Mouse (Mus musculus): ENCODE data around the gene Saa2. TPM values are rescaled to one million over a fixed set of nuclear protein-coding genes. Genes with fewer than 3 reads are reported as not detected.
"Not testable (repeated sequence)": the region's sequence is repeated elsewhere in the genome, so short reads cannot be mapped to it uniquely, and the experiment has no call there.

Gene Saa2
- polyA plus RNA-seq, 1 experiment from 2014 or later, result 0.61 TPM

- ATAC-seq (ENCODE audit: insufficient number of reproducible peaks, insufficient read depth, low FRiP score, low TSS enrichment, low read depth), result no peak
- Histone ChIP-seq H3K27me3 (peaks cover 8% of the 10 kb centered on the region), H3K4me1 (replicated peaks) (no peaks in the 10 kb centered on the region), H3K9ac (replicated peaks) (no peak overlapping the region), H3K27ac (no peak overlapping the region), H3K4me3 (replicated peaks) (no peak overlapping the region), H3K9me3 (no peaks in the 10 kb centered on the region), H3K4me2 (no peak overlapping the region), H3K36me3 (no peaks in the 10 kb centered on the region)
- 79% methylated on average over 5 of the region's 5 CpGs for WGBS
Observed at GRCm38 (mm10) chr7:46724396-46724795, 27.2 kb upstream of the Saa2 start.

GRCm38 (mm10) chr7:46727584-46727983, 24.0 kb upstream of the Saa2 start:
- H3K27ac ChIP-seq, result no peak overlapping the region
- no peak overlapping the region for H3K4me3 ChIP-seq (replicated peaks)
- ATAC-seq (ENCODE audit: insufficient number of reproducible peaks, insufficient read depth, low FRiP score, low TSS enrichment, low read depth), result no peak

GRCm38 (mm10) chr7:46732458-46732857, 19.1 kb upstream of the Saa2 start, which contains the start of gene Saa4:
Gene Saa4 (minus strand): TSS chr7:46732603.
- ATAC-seq (ENCODE audit: insufficient number of reproducible peaks, insufficient read depth, low FRiP score, low TSS enrichment, low read depth), result no peak
- WGBS, result 71% methylated on average over 4 of the region's 4 CpGs
- Histone ChIP-seq H3K9me3 (no peaks in the 10 kb centered on the region), H3K4me1 (replicated peaks) (no peaks in the 10 kb centered on the region), H3K9ac (replicated peaks) (no peak within 1 kb of the TSS), H3K4me3 (replicated peaks) (no peak within 1 kb of the TSS), H3K4me2 (no peak within 1 kb of the TSS), H3K27ac (no peak within 1 kb of the TSS), H3K36me3 (no peaks in the 10 kb centered on the region), H3K27me3 (no peaks in the 10 kb centered on the region)

More at GRCm38 (mm10) chr7:46727584-46727983, 24.0 kb upstream of the Saa2 start:
- no peaks in the 10 kb centered on the region for H3K4me1 ChIP-seq (replicated peaks)
- no peaks in the 10 kb centered on the region for H3K36me3 ChIP-seq
- no peak overlapping the region for H3K9ac ChIP-seq (replicated peaks)
- no peaks in the 10 kb centered on the region; the same call in 1 of the 2 replicates for H3K27me3 ChIP-seq
- WGBS, result 84% methylated on average over 1 of the region's 1 CpGs
- H3K9me3 ChIP-seq, result no peaks in the 10 kb centered on the region
- no peak overlapping the region for H3K4me2 ChIP-seq

GRCm38 (mm10) chr7:46734983-46735382, 16.6 kb upstream of the Saa2 start:
- Histone ChIP-seq H3K4me3 (replicated peaks) (no peak overlapping the region), H3K4me1 (replicated peaks) (no peaks in the 10 kb centered on the region), H3K36me3 (no peaks in the 10 kb centered on the region), H3K9me3 (no peaks in the 10 kb centered on the region), H3K4me2 (no peak overlapping the region), H3K27me3 (no peaks in the 10 kb centered on the region), H3K27ac (no peak overlapping the region), H3K9ac (replicated peaks) (no peak overlapping the region)
- 77% methylated on average over 2 of the region's 2 CpGs for WGBS
- ATAC-seq (ENCODE audit: insufficient number of reproducible peaks, insufficient read depth, low FRiP score, low TSS enrichment, low read depth), result no peak

GRCm38 (mm10) chr7:46738561-46739460, 12.8 kb upstream of the Saa2 start:
- Histone ChIP-seq H3K9ac (replicated peaks) (no peak overlapping the region), H3K27ac (no peak overlapping the region), H3K4me2 (no peak overlapping the region), H3K4me1 (replicated peaks) (no peaks in the 10 kb centered on the region), H3K4me3 (replicated peaks) (no peak overlapping the region), H3K36me3 (no peaks in the 10 kb centered on the region), H3K9me3 (no peaks in the 10 kb centered on the region), H3K27me3 (no peaks in the 10 kb centered on the region)
- 75% methylated on average over 12 of the region's 12 CpGs for WGBS
- ATAC-seq (ENCODE audit: insufficient number of reproducible peaks, insufficient read depth, low FRiP score, low TSS enrichment, low read depth), result no peak

GRCm38 (mm10) chr7:46740041-46740440, 11.5 kb upstream of the Saa2 start:
- not testable (repeated sequence) for H3K9ac ChIP-seq (replicated peaks); H3K36me3 ChIP-seq; H3K27me3 ChIP-seq; H3K4me1 ChIP-seq (replicated peaks); H3K4me3 ChIP-seq (replicated peaks); H3K27ac ChIP-seq; H3K9me3 ChIP-seq; ATAC-seq (ENCODE audit: insufficient number of reproducible peaks, insufficient read depth, low FRiP score, low TSS enrichment, low read depth); H3K4me2 ChIP-seq
- WGBS, result 82% methylated on average over 5 of the region's 5 CpGs

- H3K4me1 ChIP-seq (replicated peaks); H3K9ac ChIP-seq (replicated peaks); H3K9me3 ChIP-seq; H3K27ac ChIP-seq; ATAC-seq (ENCODE audit: insufficient number of reproducible peaks, insufficient read depth, low FRiP score, low TSS enrichment, low read depth); H3K27me3 ChIP-seq; H3K4me2 ChIP-seq; H3K36me3 ChIP-seq; H3K4me3 ChIP-seq (replicated peaks): not testable (repeated sequence)
- 76% methylated on average over 3 of the region's 3 CpGs for WGBS
Observed at GRCm38 (mm10) chr7:46742880-46743279, 8.7 kb upstream of the Saa2 start, which contains the start of gene Saa1. Gene Saa1 (minus strand): TSS chr7:46742980.

GRCm38 (mm10) chr7:46745816-46746215, 5.8 kb upstream of the Saa2 start:
- Histone ChIP-seq H3K4me1 (replicated peaks) (no peaks in the 10 kb centered on the region), H3K9ac (replicated peaks) (no peak overlapping the region), H3K4me2 (no peak overlapping the region), H3K27me3 (no peaks in the 10 kb centered on the region), H3K27ac (no peak overlapping the region), H3K36me3 (no peaks in the 10 kb centered on the region), H3K9me3 (no peaks in the 10 kb centered on the region), H3K4me3 (replicated peaks) (no peak overlapping the region)
- WGBS, result 61% methylated on average over 3 of the region's 3 CpGs
- no peak for ATAC-seq (ENCODE audit: insufficient number of reproducible peaks, insufficient read depth, low FRiP score, low TSS enrichment, low read depth)

GRCm38 (mm10) chr7:46746381-46746780, 5.2 kb upstream of the Saa2 start:
- Histone ChIP-seq H3K9me3 (no peaks in the 10 kb centered on the region), H3K36me3 (no peaks in the 10 kb centered on the region), H3K9ac (replicated peaks) (no peak overlapping the region), H3K4me3 (replicated peaks) (no peak overlapping the region), H3K4me2 (no peak overlapping the region), H3K27ac (no peak overlapping the region), H3K4me1 (replicated peaks) (no peaks in the 10 kb centered on the region), H3K27me3 (no peaks in the 10 kb centered on the region)
- ATAC-seq (ENCODE audit: insufficient number of reproducible peaks, insufficient read depth, low FRiP score, low TSS enrichment, low read depth), result no peak
- 49% methylated on average over 7 of the region's 7 CpGs for WGBS

- ATAC-seq (ENCODE audit: insufficient number of reproducible peaks, insufficient read depth, low FRiP score, low TSS enrichment, low read depth), result no peak
- H3K9me3 ChIP-seq, result no peaks in the 10 kb centered on the region
- H3K27me3 ChIP-seq, result no peaks in the 10 kb centered on the region
- H3K9ac ChIP-seq (replicated peaks), result no peak overlapping the region
- H3K4me1 ChIP-seq (replicated peaks), result no peaks in the 10 kb centered on the region
- no peak overlapping the region for H3K4me2 ChIP-seq
- no peak overlapping the region for H3K4me3 ChIP-seq (replicated peaks)
- no peaks in the 10 kb centered on the region for H3K36me3 ChIP-seq
- H3K27ac ChIP-seq, result no peak overlapping the region
- 66% methylated on average over 3 of the region's 3 CpGs for WGBS
Observed at GRCm38 (mm10) chr7:46748459-46748858, 3.1 kb upstream of the Saa2 start.

GRCm38 (mm10) chr7:46761049-46761795, 9.6 kb downstream of the Saa2 start:
- Histone ChIP-seq H3K36me3 (peaks cover 71% of the 10 kb centered on the region), H3K9me3 (no peaks in the 10 kb centered on the region), H3K9ac (replicated peaks) (no peak overlapping the region), H3K27ac (no peak overlapping the region), H3K4me2 (no peak overlapping the region), H3K4me1 (replicated peaks) (no peaks in the 10 kb centered on the region), H3K27me3 (no peaks in the 10 kb centered on the region), H3K4me3 (replicated peaks) (no peak overlapping the region)
- 81% methylated on average over 11 of the region's 11 CpGs for whole genome bisulfite sequencing
- no peak for ATAC-seq (ENCODE audit: insufficient number of reproducible peaks, insufficient read depth, low FRiP score, low TSS enrichment, low read depth)

Data from limb, embryonic 12.5 days (tissue).